Mouse (Mus musculus): Measurements from ENCODE around the gene Ralgds. TPM values are rescaled to one million over a fixed set of nuclear protein-coding genes. Genes with fewer than 3 reads are reported as not detected.
A peak's percentile ranks its signal among the peaks of the same experiment; 100 is the strongest.

Gene Ralgds
- polyA plus RNA-seq, 1 experiment: 49.2 TPM

DNA sequence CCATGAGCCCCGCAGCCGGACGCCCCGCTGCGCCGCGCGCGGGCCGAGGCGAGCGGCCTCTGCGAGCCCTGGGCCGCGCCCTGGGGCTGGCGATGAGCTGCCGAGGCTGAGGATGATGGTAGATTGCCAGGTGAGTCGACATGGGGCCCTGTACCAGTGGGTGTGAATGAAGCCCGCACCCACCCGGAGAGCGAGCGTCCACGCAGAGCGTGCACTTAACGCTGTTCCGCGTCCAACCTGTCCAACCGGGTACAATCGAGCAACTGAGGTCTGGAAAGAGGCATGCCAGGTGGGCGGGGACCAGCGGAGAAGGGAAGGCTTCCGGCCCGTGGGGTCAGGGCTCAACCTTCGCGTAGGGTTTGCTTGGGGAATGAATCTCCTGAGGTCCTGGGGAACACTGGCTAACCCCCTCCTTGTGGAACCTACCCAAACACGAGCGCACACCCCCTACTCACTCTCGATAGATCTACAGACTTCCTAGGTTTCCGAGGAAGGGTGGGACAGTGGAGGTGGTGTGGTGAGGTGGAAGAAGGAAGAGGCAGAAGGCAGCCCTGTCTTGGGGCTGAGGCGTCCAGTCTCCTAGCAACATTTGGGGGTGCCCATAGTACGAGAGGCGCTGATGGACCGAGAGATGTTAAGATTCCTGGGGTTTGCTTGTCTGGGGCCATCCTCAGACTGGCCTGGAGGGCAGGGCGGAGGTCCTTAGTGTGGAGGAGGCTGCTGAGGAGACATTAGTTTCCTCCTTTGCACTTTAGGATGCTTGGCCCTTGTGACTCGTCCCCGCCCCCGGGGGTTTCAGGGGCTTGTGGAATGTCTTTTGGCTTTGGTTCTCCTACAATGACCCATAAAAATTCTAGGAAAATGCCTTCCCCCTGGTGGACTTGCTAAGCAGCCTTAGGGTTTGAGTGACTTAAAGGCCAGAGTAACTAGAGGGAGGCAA lies 776 bp downstream of the Ralgds start:
- Histone ChIP-seq H3K4me1 (ENCODE audit: control insufficient read depth, insufficient read depth, low read length) (peaks cover 5% of the 10 kb centered on the region), H3K9me3 (replicated peaks; ENCODE audit: control insufficient read depth, insufficient read depth, low read length, poor library complexity, severe bottlenecking) (no peaks in the 10 kb centered on the region), H3K9ac (ENCODE audit: low read depth, poor library complexity, severe bottlenecking) (peak overlapping the region; percentile 71), H3K4me3 (ENCODE audit: low read depth, low read length) (peak overlapping the region; percentile 93), H3K36me3 (ENCODE audit: control insufficient read depth, insufficient read depth, low read length, poor library complexity, severe bottlenecking) (no peaks in the 10 kb centered on the region), H3K27ac (ENCODE audit: insufficient read depth, low read length) (peak overlapping the region; percentile 46), H3K27me3 (ENCODE audit: control insufficient read depth, insufficient read depth, low read length, poor library complexity, severe bottlenecking) (no peaks in the 10 kb centered on the region)
- peak; percentile 56; the same call in 1 of the 2 replicates for TF ChIP-seq EP300 (IDR thresholded peaks at IDR 0.05; ENCODE audit: insufficient read depth, low read depth, low read length)
- TF ChIP-seq POLR2A (IDR thresholded peaks at IDR 0.05; ENCODE audit: insufficient read depth, low read length): no peak
- TF ChIP-seq CTCF (IDR thresholded peaks at IDR 0.05; ENCODE audit: low read depth, low read length): no peak

DNA sequence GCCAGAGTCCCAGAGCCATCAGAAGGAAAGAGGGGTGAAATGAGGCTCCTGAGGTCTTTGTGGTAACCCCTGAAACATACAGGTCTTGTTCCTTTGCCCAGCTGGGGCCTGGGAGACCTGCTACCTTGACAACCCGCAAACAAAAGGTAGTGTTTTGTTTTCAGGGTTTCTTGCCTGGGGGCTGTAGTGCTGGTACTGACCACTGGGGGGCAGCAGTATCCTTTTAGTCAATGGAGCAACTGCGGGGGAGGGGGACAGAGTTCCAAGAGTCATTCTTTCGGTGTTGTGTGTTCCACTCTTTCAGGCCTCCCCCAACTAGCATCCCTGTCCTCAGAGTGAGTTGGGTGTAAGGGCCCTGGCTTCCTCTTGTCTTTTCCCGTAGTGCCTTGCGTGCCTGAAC lies 1.6 kb downstream of the Ralgds start:
- peak overlapping the region; percentile 93 for H3K4me3 ChIP-seq (ENCODE audit: low read depth, low read length)
- H3K27me3 ChIP-seq (ENCODE audit: control insufficient read depth, insufficient read depth, low read length, poor library complexity, severe bottlenecking): no peaks in the 10 kb centered on the region
- H3K36me3 ChIP-seq (ENCODE audit: control insufficient read depth, insufficient read depth, low read length, poor library complexity, severe bottlenecking): no peaks in the 10 kb centered on the region
- H3K4me1 ChIP-seq (ENCODE audit: control insufficient read depth, insufficient read depth, low read length): peaks cover 7% of the 10 kb centered on the region
- TF ChIP-seq POLR2A (IDR thresholded peaks at IDR 0.05; ENCODE audit: insufficient read depth, low read length) (no peak), CTCF (IDR thresholded peaks at IDR 0.05; ENCODE audit: low read depth, low read length) (peak; percentile 78)
- H3K9me3 ChIP-seq (replicated peaks; ENCODE audit: control insufficient read depth, insufficient read depth, low read length, poor library complexity, severe bottlenecking): no peaks in the 10 kb centered on the region
- peak overlapping the region; percentile 71; the same call in 1 of the 2 replicates for H3K9ac ChIP-seq (ENCODE audit: low read depth, poor library complexity, severe bottlenecking)
- peak overlapping the region; percentile 36 for H3K27ac ChIP-seq (ENCODE audit: insufficient read depth, low read length)

DNA sequence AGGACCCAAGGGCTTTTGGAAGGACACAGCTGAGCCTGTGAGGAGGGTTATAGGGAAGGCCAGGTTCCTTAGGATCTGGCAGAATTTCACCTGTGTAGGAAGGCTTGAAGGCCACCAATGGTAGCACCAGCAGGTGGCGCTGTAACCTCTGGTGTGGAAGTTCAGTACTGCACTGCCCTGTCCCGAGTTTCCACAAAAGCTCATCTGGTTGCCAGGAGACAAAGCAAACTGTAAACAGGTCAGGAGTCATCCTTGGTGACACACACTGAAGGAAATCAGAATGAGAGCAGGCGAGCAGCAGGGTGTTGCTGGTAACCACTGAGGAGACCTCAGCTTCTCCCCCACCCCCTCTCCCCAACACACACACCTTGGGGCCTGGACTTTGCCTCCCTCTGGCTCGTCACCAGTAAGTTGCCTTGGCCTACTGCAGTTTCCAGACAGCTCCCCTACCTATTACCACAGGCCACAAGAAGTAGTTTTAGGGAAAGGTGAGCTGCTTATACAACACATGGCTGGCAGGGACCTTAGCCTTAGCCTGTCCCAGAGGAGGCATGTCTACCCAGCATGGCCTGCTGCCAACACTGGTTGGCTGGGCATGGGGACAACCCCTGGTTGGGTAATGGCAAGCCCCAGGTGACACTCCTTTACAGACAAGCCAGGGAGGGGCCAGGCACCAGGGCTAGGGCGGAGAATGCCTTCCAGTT lies 4.4 kb downstream of the Ralgds start:
- TF ChIP-seq CTCF (IDR thresholded peaks at IDR 0.05; ENCODE audit: low read depth, low read length) (peak; percentile 97), POLR2A (IDR thresholded peaks at IDR 0.05; ENCODE audit: insufficient read depth, low read length) (no peak), EP300 (IDR thresholded peaks at IDR 0.05; ENCODE audit: insufficient read depth, low read depth, low read length) (peak; percentile 37; the same call in 1 of the 2 replicates)
- Histone ChIP-seq H3K27me3 (ENCODE audit: control insufficient read depth, insufficient read depth, low read length, poor library complexity, severe bottlenecking) (no peaks in the 10 kb centered on the region), H3K4me1 (ENCODE audit: control insufficient read depth, insufficient read depth, low read length) (peaks cover 9% of the 10 kb centered on the region), H3K4me3 (ENCODE audit: low read depth, low read length) (no peak overlapping the region), H3K9me3 (replicated peaks; ENCODE audit: control insufficient read depth, insufficient read depth, low read length, poor library complexity, severe bottlenecking) (no peaks in the 10 kb centered on the region), H3K36me3 (ENCODE audit: control insufficient read depth, insufficient read depth, low read length, poor library complexity, severe bottlenecking) (no peaks in the 10 kb centered on the region), H3K9ac (ENCODE audit: low read depth, poor library complexity, severe bottlenecking) (no peak overlapping the region), H3K27ac (ENCODE audit: insufficient read depth, low read length) (no peak overlapping the region)

DNA sequence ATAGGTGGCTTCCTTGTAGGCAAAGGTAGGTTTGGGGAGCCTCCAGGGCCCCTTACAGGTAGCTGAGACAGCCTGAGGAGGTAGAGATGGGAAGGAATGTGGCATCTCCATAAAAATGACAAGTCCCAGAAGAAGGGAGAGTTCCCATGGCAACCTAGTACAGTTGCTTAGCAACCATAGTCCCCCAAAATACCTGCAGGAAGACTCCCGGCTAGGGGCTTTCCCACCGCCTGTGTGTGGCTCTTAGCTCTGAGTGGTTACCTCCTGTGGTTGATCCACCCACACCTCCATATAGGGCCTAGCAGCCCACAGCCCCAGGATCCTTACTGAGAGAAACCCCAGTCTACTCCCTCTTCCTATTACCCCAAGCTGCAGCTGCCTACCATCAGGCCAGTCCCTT lies 5.3 kb downstream of the Ralgds start:
- Histone ChIP-seq H3K9ac (ENCODE audit: low read depth, poor library complexity, severe bottlenecking) (no peak overlapping the region), H3K36me3 (ENCODE audit: control insufficient read depth, insufficient read depth, low read length, poor library complexity, severe bottlenecking) (no peaks in the 10 kb centered on the region), H3K9me3 (replicated peaks; ENCODE audit: control insufficient read depth, insufficient read depth, low read length, poor library complexity, severe bottlenecking) (no peaks in the 10 kb centered on the region), H3K27me3 (ENCODE audit: control insufficient read depth, insufficient read depth, low read length, poor library complexity, severe bottlenecking) (no peaks in the 10 kb centered on the region), H3K4me1 (ENCODE audit: control insufficient read depth, insufficient read depth, low read length) (peaks cover 9% of the 10 kb centered on the region), H3K27ac (ENCODE audit: insufficient read depth, low read length) (no peak overlapping the region), H3K4me3 (ENCODE audit: low read depth, low read length) (no peak overlapping the region)
- no peak for TF ChIP-seq EP300 (IDR thresholded peaks at IDR 0.05; ENCODE audit: insufficient read depth, low read depth, low read length)
- TF ChIP-seq CTCF (IDR thresholded peaks at IDR 0.05; ENCODE audit: low read depth, low read length): no peak
- no peak for TF ChIP-seq POLR2A (IDR thresholded peaks at IDR 0.05; ENCODE audit: insufficient read depth, low read length)

DNA sequence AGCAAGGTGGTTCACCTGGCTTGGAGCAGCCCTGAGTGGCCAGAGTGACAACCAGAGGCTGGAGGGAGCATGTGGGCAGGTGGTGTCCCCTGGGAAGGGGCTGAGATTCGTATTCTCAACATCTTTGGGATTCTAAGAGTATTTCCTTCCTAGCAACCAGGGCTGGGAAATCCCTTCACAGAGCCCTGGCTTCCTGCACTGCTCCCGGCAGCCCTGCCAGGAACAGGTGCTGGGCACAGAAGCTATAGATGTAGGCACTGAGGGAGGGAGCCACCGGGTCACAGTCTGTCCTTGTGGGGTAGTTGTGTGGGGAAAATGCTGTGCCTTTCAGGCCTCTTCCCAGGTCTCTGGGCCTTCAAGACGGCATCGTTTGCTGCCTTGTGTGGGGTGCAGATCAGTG lies 7.7 kb downstream of the Ralgds start:
- no peak overlapping the region for H3K9ac ChIP-seq (ENCODE audit: low read depth, poor library complexity, severe bottlenecking)
- no peak overlapping the region for H3K27ac ChIP-seq (ENCODE audit: insufficient read depth, low read length)
- H3K36me3 ChIP-seq (ENCODE audit: control insufficient read depth, insufficient read depth, low read length, poor library complexity, severe bottlenecking): no peaks in the 10 kb centered on the region
- TF ChIP-seq EP300 (IDR thresholded peaks at IDR 0.05; ENCODE audit: insufficient read depth, low read depth, low read length) (no peak), CTCF (IDR thresholded peaks at IDR 0.05; ENCODE audit: low read depth, low read length) (no peak), POLR2A (IDR thresholded peaks at IDR 0.05; ENCODE audit: insufficient read depth, low read length) (no peak)
- peaks cover 7% of the 10 kb centered on the region for H3K4me1 ChIP-seq (ENCODE audit: control insufficient read depth, insufficient read depth, low read length)
- no peak overlapping the region for H3K4me3 ChIP-seq (ENCODE audit: low read depth, low read length)
- H3K9me3 ChIP-seq (replicated peaks; ENCODE audit: control insufficient read depth, insufficient read depth, low read length, poor library complexity, severe bottlenecking): no peaks in the 10 kb centered on the region
- no peaks in the 10 kb centered on the region for H3K27me3 ChIP-seq (ENCODE audit: control insufficient read depth, insufficient read depth, low read length, poor library complexity, severe bottlenecking)
